Mouse (Mus musculus): ENCODE data around the gene Cyb5r1. TPM values are rescaled to one million over a fixed set of nuclear protein-coding genes. Genes with fewer than 3 reads are reported as not detected.
A peak's percentile ranks its signal among the peaks of the same experiment; 100 is the strongest.

Cyb5r1 gene
- total and polyA plus RNA-seq, 3 experiments = 17.5 to 43.6 (median 38.1) TPM

GRCm38 (mm10) chr1:134435414-134435813 is 30.1 kb downstream of the Cyb5r1 start:
- H3K4me1 ChIP-seq (ENCODE audit: control insufficient read depth in 1 of 2, insufficient read depth in 2 of 2) = peaks cover 2 to 14% of the 10 kb centered on the region in 2 experiments; a peak in 2 of 4 replicates
- peaks cover 2% of the 10 kb centered on the region; the same call in 1 of the 2 replicates for H3K79me2 ChIP-seq (replicated peaks; ENCODE audit: control insufficient read depth, extremely low read depth, insufficient read depth, poor library complexity, severe bottlenecking)
- no peak overlapping the region for H3K27ac ChIP-seq (ENCODE audit: insufficient read depth, low read depth)
- TF ChIP-seq NRF1 (IDR thresholded peaks at IDR 0.05; ENCODE audit: low read depth, low read length) (0 out of 2 replicates have a peak, but pooled peaks have one; percentile 25), ETS1 (conservative IDR thresholded peaks at IDR 0.05; ENCODE audit: low read depth, low read length) (peak; percentile 39; the same call in 1 of the 2 replicates), MXI1 (IDR thresholded peaks at IDR 0.05; ENCODE audit: low read depth, low read length) (peak; percentile 61), ELF1 (IDR thresholded peaks at IDR 0.05; ENCODE audit: low read depth, low read length) (peak; percentile 89), TCF12 (IDR thresholded peaks at IDR 0.05; ENCODE audit: low read depth, low read length) (peak; percentile 66; the same call in 1 of the 2 replicates), ZNF384 (IDR thresholded peaks at IDR 0.05; ENCODE audit: low read depth, low read length) (peak; percentile 80), E2F4 (IDR thresholded peaks at IDR 0.05; ENCODE audit: insufficient replicate concordance, low read depth, low read length) (0 out of 2 replicates have a peak, but pooled peaks have one; percentile 62), JUN (IDR thresholded peaks at IDR 0.05; ENCODE audit: insufficient read depth, low read depth, low read length) (no peak), ZKSCAN1 (IDR thresholded peaks at IDR 0.05; ENCODE audit: borderline replicate concordance, low read depth, low read length) (no peak), RAD21 (IDR thresholded peaks at IDR 0.05; ENCODE audit: low read depth, low read length) (peak; percentile 49), IRF4 (IDR thresholded peaks at IDR 0.05; ENCODE audit: low read depth, low read length) (peak; percentile 79), USF2 (conservative IDR thresholded peaks at IDR 0.05; ENCODE audit: low read depth, low read length) (no peak), TBP (conservative IDR thresholded peaks at IDR 0.05; ENCODE audit: low read depth, low read length) (no peak), MYC (IDR thresholded peaks at IDR 0.05; ENCODE audit: low read depth, low read length) (peak; percentile 64; the same call in 1 of the 2 replicates), USF1 (IDR thresholded peaks at IDR 0.05; ENCODE audit: low read depth, low read length) (no peak), UBTF (IDR thresholded peaks at IDR 0.05; ENCODE audit: low read depth, low read length) (no peak), NELFE (IDR thresholded peaks at IDR 0.05; ENCODE audit: low read depth, low read length) (peak; percentile 75), GABPA (IDR thresholded peaks at IDR 0.05; ENCODE audit: insufficient replicate concordance, low read depth, low read length) (no peak), JUND (conservative IDR thresholded peaks at IDR 0.05; ENCODE audit: low read depth, low read length) (peak; percentile 47; the same call in 1 of the 2 replicates), KAT2A (IDR thresholded peaks at IDR 0.05; ENCODE audit: insufficient replicate concordance, low read length) (no peak), MAFK (IDR thresholded peaks at IDR 0.05; ENCODE audit: insufficient replicate concordance, low read length) (no peak), ZC3H11A (IDR thresholded peaks at IDR 0.05; ENCODE audit: low read depth, low read length) (0 out of 2 replicates have a peak, but pooled peaks have one; percentile 6), RCOR1 (conservative IDR thresholded peaks at IDR 0.05; ENCODE audit: low read depth, low read length) (0 out of 2 replicates have a peak, but pooled peaks have one; percentile 31), EP300 (IDR thresholded peaks at IDR 0.05; ENCODE audit: low read length) (peak; percentile 58), SMC3 (IDR thresholded peaks at IDR 0.05; ENCODE audit: low read depth, low read length) (peak; percentile 59), POLR2A (IDR thresholded peaks at IDR 0.05; ENCODE audit: low read depth, low read length) (peak; percentile 43; the same call in 1 of the 2 replicates), ZMIZ1 (IDR thresholded peaks at IDR 0.05; ENCODE audit: low read depth, low read length) (peak; percentile 67; the same call in 1 of the 2 replicates), CHD1 (IDR thresholded peaks at IDR 0.05; ENCODE audit: low read depth, low read length) (peak; percentile 54; the same call in 1 of the 2 replicates), BHLHE40 (IDR thresholded peaks at IDR 0.05; ENCODE audit: low read depth, low read length) (peak; percentile 55; the same call in 1 of the 2 replicates), MAZ (IDR thresholded peaks at IDR 0.05; ENCODE audit: low read depth, low read length) (peak; percentile 86), POLR2AphosphoS2 (IDR thresholded peaks at IDR 0.05; ENCODE audit: low read depth, low read length) (peak; percentile 45; the same call in 1 of the 2 replicates), PAX5 (IDR thresholded peaks at IDR 0.05; ENCODE audit: low read length) (no peak), CTCF (conservative IDR thresholded peaks at IDR 0.05 in 1 of 2, IDR thresholded peaks at IDR 0.05 in 1 of 2; ENCODE audit: low read depth in 2 of 2, low read length in 2 of 2) (peak; percentile 72 to 74), HCFC1 (IDR thresholded peaks at IDR 0.05; ENCODE audit: low read depth, low read length) (peak; percentile 67), MAX (IDR thresholded peaks at IDR 0.05; ENCODE audit: low read length) (0 out of 2 replicates have a peak, but pooled peaks have one; percentile 42), CHD2 (IDR thresholded peaks at IDR 0.05; ENCODE audit: low read length) (peak; percentile 33; the same call in 1 of the 2 replicates), SIN3A (IDR thresholded peaks at IDR 0.05; ENCODE audit: low read length) (peak; percentile 89), MEF2A (IDR thresholded peaks at IDR 0.05; ENCODE audit: borderline replicate concordance, low read depth, low read length) (peak; percentile 40; the same call in 1 of the 2 replicates)
- H3K9ac ChIP-seq (ENCODE audit: insufficient read depth, low read depth) = peak overlapping the region; percentile 84
- peak; percentile 89 for DNase-seq (ENCODE audit: extremely low read depth)
- no peaks in the 10 kb centered on the region for H3K9me3 ChIP-seq (replicated peaks; ENCODE audit: low read length)
- no peaks in the 10 kb centered on the region for H3K27me3 ChIP-seq (replicated peaks)
- peak overlapping the region; percentile 85 for H3K4me2 ChIP-seq (ENCODE audit: insufficient read depth, low read depth, poor library complexity, severe bottlenecking)
- dilution Hi-C loops (cut with MboI; ENCODE audit: extremely low pct_ligation_motif_present, extremely low pct_unique_long_range_greater_than_20kb, low sequenced_read_pairs) (no loop called here), in situ Hi-C loops (cut with MboI; ENCODE audit: low pct_ligation_motif_present, low pct_unique_long_range_greater_than_20kb, low sequenced_read_pairs) (no loop called here)
- H3K36me3 ChIP-seq (replicated peaks in 1 of 2; ENCODE audit: control insufficient read depth in 1 of 2, insufficient read depth in 1 of 2, low read length in 1 of 2) = peaks cover 25 to 44% of the 10 kb centered on the region in 2 experiments
- peak overlapping the region; percentile 46 to 56 (median 50) for H3K4me3 ChIP-seq (replicated peaks in 1 of 3; ENCODE audit: low read depth in 2 of 3, low read length in 2 of 3, poor library complexity in 1 of 3)
